Mouse (Mus musculus) midbrain, embryonic 15.5 days (tissue): ENCODE results near the gene Sun2. TPM values are rescaled to one million over a fixed set of nuclear protein-coding genes. Genes with fewer than 3 reads are reported as not detected.

Experiments used
- ATAC-seq: fragments of 200-750 bp; cut with Nextera tagmentation; replicated peaks from 2 replicates; pipeline ENCODE4 v1.8.0; 2017; ENCODE audit warnings: moderate TSS enrichment
- H3K27ac ChIP-seq: fragments of 300-500 bp; sonication (generic); 2 replicates; pipeline ENCODE4 v1.5.1; 2015; ENCODE audit warnings: mild to moderate bottlenecking, inconsistent platforms
- H3K27me3 ChIP-seq: fragments of 300-500 bp; sonication (generic); replicated peaks from 2 replicates; pipeline ENCODE4 v1.6.1; 2015; ENCODE audit warnings: inconsistent platforms
- H3K36me3 ChIP-seq: fragments of 300-500 bp; sonication (generic); replicated peaks from 2 replicates; pipeline ENCODE4 v1.6.1; 2015; ENCODE audit warnings: inconsistent platforms
- H3K4me1 ChIP-seq: fragments of 300-500 bp; sonication (generic); 2 replicates; pipeline ENCODE4 v1.6.1; 2015; ENCODE audit warnings: inconsistent platforms
- H3K4me2 ChIP-seq: fragments of 300-500 bp; sonication (generic); 2 replicates; pipeline ENCODE4 v1.6.1; 2015; ENCODE audit warnings: inconsistent platforms, mild to moderate bottlenecking, moderate library complexity
- H3K4me3 ChIP-seq: fragments of 300-500 bp; sonication (generic); 2 replicates; pipeline ENCODE4 v1.5.1; 2015; ENCODE audit warnings: mild to moderate bottlenecking, inconsistent platforms
- H3K9ac ChIP-seq: fragments of 300-500 bp; sonication (generic); 2 replicates; pipeline ENCODE4 v1.6.1; 2015; ENCODE audit warnings: mild to moderate bottlenecking, inconsistent platforms
- H3K9me3 ChIP-seq: fragments of 300-500 bp; sonication (generic); 2 replicates; pipeline ENCODE4 v1.6.1; 2016; ENCODE audit warnings: inconsistent platforms
- WGBS: fragments of 180-500 bp; shearing (Covaris S2); methylation state at CpG from one replicate; pipeline ENCODE4 v1.1.7; 2015; ENCODE audit warnings: mixed read lengths; 5-methylcytosine and 5-hydroxymethylcytosine counted together
- polyA plus RNA-seq: library from polyadenylated mRNA; unstranded; fragments of >200 nt; fragmentation: Nextera tagmentation; extraction: Ambion mirVana; gene quantifications from 2 replicates; pipeline ENCODE4 v1.2.1, GENCODE M21; 2015

Sun2 gene
- polyA plus RNA-seq, 1 experiment from 2014 or later = 7.6 TPM

DNA sequence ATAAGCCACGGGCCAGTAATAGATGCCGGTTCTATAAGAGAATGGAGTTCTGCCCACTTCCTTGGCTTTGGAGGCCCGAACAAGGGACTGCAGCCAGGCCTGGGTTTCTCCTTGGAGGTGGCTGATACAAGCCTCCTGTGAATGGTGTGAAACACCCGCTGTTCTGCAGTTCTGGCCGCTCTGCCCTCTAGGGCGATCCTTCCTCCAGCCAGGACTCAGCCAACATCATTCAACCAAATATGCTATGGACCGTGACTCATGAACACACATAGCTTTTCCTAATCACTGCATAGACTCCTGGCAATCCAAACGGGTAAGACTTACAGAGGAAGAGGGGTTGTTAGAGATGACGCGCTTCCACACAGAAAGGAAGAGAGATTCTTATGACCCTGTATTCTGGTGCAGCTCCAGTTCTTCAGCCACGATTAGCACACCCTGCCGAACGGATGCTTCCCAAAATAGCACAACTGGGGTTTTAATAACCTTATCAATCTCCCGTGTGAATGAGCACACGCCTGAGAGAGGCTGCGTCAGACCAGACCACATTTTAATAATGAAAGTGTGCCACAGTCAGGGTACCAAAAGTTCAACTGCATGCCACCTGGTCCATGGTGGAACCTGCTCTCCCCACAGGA is 25.1 kb upstream of the Sun2 start:
- Histone ChIP-seq H3K9me3 (no peaks in the 10 kb centered on the region), H3K4me1 (peaks cover 11% of the 10 kb centered on the region), H3K36me3 (peaks cover 12% of the 10 kb centered on the region), H3K4me3 (no peak overlapping the region), H3K4me2 (no peak overlapping the region), H3K27ac (no peak overlapping the region), H3K9ac (no peak overlapping the region), H3K27me3 (no peaks in the 10 kb centered on the region)
- no peak for ATAC-seq
- WGBS = 91% methylated on average over 16 of the region's 16 CpGs

GRCm38 (mm10) chr15:79766586-79767071 is 24.3 kb upstream of the Sun2 start:
- no peak overlapping the region for H3K4me2 ChIP-seq
- no peak overlapping the region for H3K27ac ChIP-seq
- no peak overlapping the region for H3K4me3 ChIP-seq
- peaks cover 8% of the 10 kb centered on the region for H3K4me1 ChIP-seq
- H3K27me3 ChIP-seq = no peaks in the 10 kb centered on the region
- H3K9ac ChIP-seq = no peak overlapping the region
- WGBS = 84% methylated on average over 10 of the region's 10 CpGs
- ATAC-seq = no peak
- H3K9me3 ChIP-seq = no peaks in the 10 kb centered on the region
- peaks cover 13% of the 10 kb centered on the region for H3K36me3 ChIP-seq

DNA sequence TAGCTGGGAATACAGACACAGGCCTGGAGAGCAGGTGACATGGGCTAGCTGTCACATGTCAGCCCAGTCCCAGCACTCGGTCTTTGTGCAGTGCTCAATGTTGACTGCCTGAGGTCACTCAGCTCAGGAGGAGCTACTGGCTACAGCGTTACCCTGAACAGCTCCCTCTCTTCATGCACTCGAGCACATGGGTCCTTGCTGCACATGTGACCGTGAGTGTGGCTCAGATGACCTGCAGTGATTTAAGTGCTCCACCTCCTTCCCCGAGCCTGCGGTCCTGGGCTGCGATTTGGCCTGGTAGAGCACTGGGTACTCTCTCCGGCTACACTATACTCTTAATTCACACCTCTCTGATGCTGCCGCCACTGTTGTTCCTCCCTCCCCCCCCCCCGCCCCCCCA is 23.8 kb upstream of the Sun2 start:
- H3K27ac ChIP-seq = no peak overlapping the region
- no peak for ATAC-seq
- H3K4me3 ChIP-seq = no peak overlapping the region
- H3K36me3 ChIP-seq = peaks cover 13% of the 10 kb centered on the region
- no peaks in the 10 kb centered on the region for H3K9me3 ChIP-seq
- peaks cover 3% of the 10 kb centered on the region for H3K4me1 ChIP-seq
- H3K27me3 ChIP-seq = no peaks in the 10 kb centered on the region
- WGBS = 77% methylated on average over 9 of the region's 10 CpGs
- no peak overlapping the region for H3K4me2 ChIP-seq
- no peak overlapping the region for H3K9ac ChIP-seq

GRCm38 (mm10) chr15:79765361-79765760 is 23.0 kb upstream of the Sun2 start:
- Histone ChIP-seq H3K4me3 (no peak overlapping the region), H3K4me2 (no peak overlapping the region), H3K9me3 (no peaks in the 10 kb centered on the region), H3K27ac (no peak overlapping the region), H3K9ac (no peak overlapping the region), H3K27me3 (no peaks in the 10 kb centered on the region), H3K36me3 (peaks cover 13% of the 10 kb centered on the region), H3K4me1 (no peaks in the 10 kb centered on the region; the same call in 1 of the 2 replicates)
- 79% methylated on average over 2 of the region's 2 CpGs for WGBS
- ATAC-seq = no peak

GRCm38 (mm10) chr15:79764539-79765267 is 22.4 kb upstream of the Sun2 start:
- ATAC-seq = no peak
- WGBS = 89% methylated on average over 11 of the region's 11 CpGs
- H3K27me3 ChIP-seq = no peaks in the 10 kb centered on the region
- no peak overlapping the region for H3K9ac ChIP-seq
- H3K36me3 ChIP-seq = peaks cover 13% of the 10 kb centered on the region
- H3K4me1 ChIP-seq = no peaks in the 10 kb centered on the region; the same call in 1 of the 2 replicates
- H3K4me3 ChIP-seq = no peak overlapping the region
- H3K4me2 ChIP-seq = no peak overlapping the region
- no peak overlapping the region for H3K27ac ChIP-seq
- no peaks in the 10 kb centered on the region for H3K9me3 ChIP-seq

GRCm38 (mm10) chr15:79763601-79764246 is 21.4 kb upstream of the Sun2 start:
- Histone ChIP-seq H3K36me3 (peaks cover 13% of the 10 kb centered on the region), H3K9ac (no peak overlapping the region), H3K9me3 (no peaks in the 10 kb centered on the region), H3K27me3 (no peaks in the 10 kb centered on the region), H3K4me2 (no peak overlapping the region), H3K27ac (no peak overlapping the region), H3K4me3 (no peak overlapping the region), H3K4me1 (no peaks in the 10 kb centered on the region; the same call in 1 of the 2 replicates)
- 89% methylated on average over 7 of the region's 7 CpGs for WGBS
- no peak for ATAC-seq

- 92% methylated on average over 9 of the region's 9 CpGs for WGBS
Observed at GRCm38 (mm10) chr15:79763001-79763400, 20.7 kb upstream of the Sun2 start.

GRCm38 (mm10) chr15:79760956-79761355 is 18.6 kb upstream of the Sun2 start:
- H3K9ac ChIP-seq = no peak overlapping the region
- WGBS = 89% methylated on average over 6 of the region's 6 CpGs
- no peak for ATAC-seq
- no peaks in the 10 kb centered on the region for H3K27me3 ChIP-seq
- H3K4me1 ChIP-seq = peaks cover 3% of the 10 kb centered on the region; the same call in 1 of the 2 replicates
- no peak overlapping the region for H3K4me3 ChIP-seq
- H3K27ac ChIP-seq = no peak overlapping the region
- H3K4me2 ChIP-seq = no peak overlapping the region
- peaks cover 13% of the 10 kb centered on the region for H3K36me3 ChIP-seq
- no peaks in the 10 kb centered on the region for H3K9me3 ChIP-seq

More at GRCm38 (mm10) chr15:79763001-79763400, 20.7 kb upstream of the Sun2 start:
- no peak for ATAC-seq
- Histone ChIP-seq H3K4me1 (no peaks in the 10 kb centered on the region; the same call in 1 of the 2 replicates), H3K27me3 (no peaks in the 10 kb centered on the region), H3K4me2 (no peak overlapping the region), H3K9me3 (no peaks in the 10 kb centered on the region), H3K36me3 (peaks cover 13% of the 10 kb centered on the region), H3K4me3 (no peak overlapping the region), H3K9ac (no peak overlapping the region), H3K27ac (no peak overlapping the region)

- WGBS = 90% methylated on average over 3 of the region's 3 CpGs
- ATAC-seq = no peak
- Histone ChIP-seq H3K36me3 (no peaks in the 10 kb centered on the region), H3K4me2 (no peak overlapping the region), H3K9ac (no peak overlapping the region), H3K4me3 (no peak overlapping the region), H3K4me1 (peaks cover 3% of the 10 kb centered on the region; the same call in 1 of the 2 replicates), H3K9me3 (no peaks in the 10 kb centered on the region), H3K27ac (no peak overlapping the region), H3K27me3 (no peaks in the 10 kb centered on the region)
Observed at GRCm38 (mm10) chr15:79757118-79757517, 14.8 kb upstream of the Sun2 start.

- no peak overlapping the region for H3K4me2 ChIP-seq
- ATAC-seq = no peak
- no peak overlapping the region for H3K9ac ChIP-seq
- no peak overlapping the region for H3K27ac ChIP-seq
- H3K9me3 ChIP-seq = no peaks in the 10 kb centered on the region
- peaks cover 3% of the 10 kb centered on the region; the same call in 1 of the 2 replicates for H3K4me1 ChIP-seq
- 62% methylated on average over 8 of the region's 8 CpGs for WGBS
- H3K36me3 ChIP-seq = no peaks in the 10 kb centered on the region
- no peaks in the 10 kb centered on the region for H3K27me3 ChIP-seq
- H3K4me3 ChIP-seq = no peak overlapping the region
Observed at GRCm38 (mm10) chr15:79755977-79756625, 13.8 kb upstream of the Sun2 start.

DNA sequence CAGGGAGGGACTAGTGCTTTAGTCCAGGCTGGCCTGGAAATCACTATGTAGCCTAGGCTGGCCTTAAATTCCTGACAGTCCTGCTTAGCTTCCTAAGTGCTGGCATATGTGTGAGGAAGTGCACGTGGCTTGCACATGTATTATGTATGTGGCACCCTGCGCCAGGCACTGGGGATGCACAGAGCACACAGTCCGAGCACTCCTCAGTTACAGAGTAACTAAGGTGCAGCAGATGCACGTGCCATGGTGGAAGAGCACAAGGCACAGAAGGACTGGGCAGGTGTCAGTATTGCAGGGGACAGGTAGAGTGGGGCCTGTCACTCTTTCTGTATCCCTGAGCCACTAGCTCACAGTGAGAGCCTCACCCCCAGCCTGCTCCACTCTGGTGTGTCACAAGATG is 12.8 kb upstream of the Sun2 start:
- H3K4me3 ChIP-seq = no peak overlapping the region
- WGBS = 89% methylated on average over 4 of the region's 4 CpGs
- peaks cover 3% of the 10 kb centered on the region; the same call in 1 of the 2 replicates for H3K4me1 ChIP-seq
- H3K27ac ChIP-seq = no peak overlapping the region
- no peaks in the 10 kb centered on the region for H3K36me3 ChIP-seq
- H3K9me3 ChIP-seq = no peaks in the 10 kb centered on the region
- no peaks in the 10 kb centered on the region for H3K27me3 ChIP-seq
- H3K4me2 ChIP-seq = no peak overlapping the region
- H3K9ac ChIP-seq = no peak overlapping the region
- no peak for ATAC-seq

GRCm38 (mm10) chr15:79753873-79754272 is 11.5 kb upstream of the Sun2 start:
- no peaks in the 10 kb centered on the region for H3K9me3 ChIP-seq
- 49% methylated on average over 4 of the region's 4 CpGs for WGBS
- peaks cover 3% of the 10 kb centered on the region; the same call in 1 of the 2 replicates for H3K4me1 ChIP-seq
- no peak overlapping the region; the same call in 1 of the 2 replicates for H3K9ac ChIP-seq
- H3K4me2 ChIP-seq = no peak overlapping the region
- no peak overlapping the region for H3K27ac ChIP-seq
- H3K4me3 ChIP-seq = no peak overlapping the region
- no peak for ATAC-seq
- no peaks in the 10 kb centered on the region for H3K27me3 ChIP-seq
- H3K36me3 ChIP-seq = no peaks in the 10 kb centered on the region
